Mouse (Mus musculus): ENCODE measurements around the gene Vmn1r72. TPM values are rescaled to one million over a fixed set of nuclear protein-coding genes. Genes with fewer than 3 reads are reported as not detected.

Vmn1r72 gene
- not detected for polyA plus RNA-seq (2014; fragmentation: Illumina TruSeq; extraction: RNeasy Lipid Tissue Mini Kit (QIAGEN cat#74804); ENCODE audit: low read depth, low replicate concordance)

GRCm38 (mm10) chr7:11680047-11680446 lies at the start of gene Vmn1r72:
Gene Vmn1r72 (minus strand): TSS chr7:11680147.

Other genes with a start within 250 kb of the Vmn1r72 start
- gene Zscan4-ps2, start 165.8 kb downstream of the Vmn1r72 start, polyA plus RNA-seq (2014; fragmentation: Illumina TruSeq; extraction: RNeasy Lipid Tissue Mini Kit (QIAGEN cat#74804); ENCODE audit: low read depth, low replicate concordance), result not detected
- not detected for gene Zscan4-ps3, start 70.8 kb downstream of the Vmn1r72 start, polyA plus RNA-seq (2014; fragmentation: Illumina TruSeq; extraction: RNeasy Lipid Tissue Mini Kit (QIAGEN cat#74804); ENCODE audit: low read depth, low replicate concordance)
- not detected for gene Vmn1r73, start 50.1 kb upstream of the Vmn1r72 start, polyA plus RNA-seq (2014; fragmentation: Illumina TruSeq; extraction: RNeasy Lipid Tissue Mini Kit (QIAGEN cat#74804); ENCODE audit: low read depth, low replicate concordance)
- not detected for gene Vmn1r74, start 153.8 kb upstream of the Vmn1r72 start, polyA plus RNA-seq (2014; fragmentation: Illumina TruSeq; extraction: RNeasy Lipid Tissue Mini Kit (QIAGEN cat#74804); ENCODE audit: low read depth, low replicate concordance)
- not detected for gene Vmn1r75, start 194.5 kb upstream of the Vmn1r72 start, polyA plus RNA-seq (2014; fragmentation: Illumina TruSeq; extraction: RNeasy Lipid Tissue Mini Kit (QIAGEN cat#74804); ENCODE audit: low read depth, low replicate concordance)